Mouse (Mus musculus): ENCODE data around the gene Spef2. TPM values are rescaled to one million over a fixed set of nuclear protein-coding genes. Genes with fewer than 3 reads are reported as not detected.

Spef2 gene
- polyA plus RNA-seq (2012; rRNA removed) = 0.03 and 0.07 TPM in 2 replicates

GRCm38 (mm10) chr15:9748359-9749102, at the start of gene Spef2:
Spef2 (minus strand) TSS chr15:9748868.

GRCm38 (mm10) chr15:9530076-9530475, 218.6 kb downstream of the Spef2 start, which contains the start of gene Il7r:
Il7r (minus strand) TSS chr15:9530176.

Other genes starting within 250 kb of the Spef2 start
- gene Il7r, start 218.7 kb downstream of the Spef2 start, polyA plus RNA-seq (2012; rRNA removed) = 0.24 and 0.40 TPM in 2 replicates